Mouse (Mus musculus) heart, adult 2 months (tissue): ENCODE measurements at regions not wholly inside any gene's neighbourhood (a gene's known extent, or its start where the extent isn't known, plus 50 kb on each side); places are given as distances from the start of the nearest gene placed in this dataset.

Experiments used
- DNase-seq, 2 experiments: peaks; one replicate each; pipeline ENCODE4 v3.0.0; 2021
- H3K27ac ChIP-seq: fragments of 200-600 bp; 2 replicates; pipeline ENCODE4 v1.8.1; 2022
- H3K27me3 ChIP-seq: fragments of 200-500 bp; 2 replicates; pipeline ENCODE4 v1.6.1; 2012; ENCODE audit warnings: mild to moderate bottlenecking, low read length, inconsistent platforms, mixed read lengths; ENCODE audit not compliant: control insufficient read depth, insufficient read depth
- H3K36me3 ChIP-seq: fragments of 200-500 bp; 2 replicates; pipeline ENCODE4 v1.6.1; 2012; ENCODE audit warnings: low read length, inconsistent platforms; ENCODE audit not compliant: control insufficient read depth, insufficient read depth
- H3K4me1 ChIP-seq: fragments of 200-500 bp; 2 replicates; pipeline ENCODE4 v1.6.1; 2011; ENCODE audit warnings: low read length; ENCODE audit not compliant: control insufficient read depth, insufficient read depth
- H3K4me3 ChIP-seq: fragments of 200-600 bp; 2 replicates; pipeline ENCODE4 v1.8.1; 2022
- H3K79me2 ChIP-seq: fragments of 200-500 bp; replicated peaks from 2 replicates; pipeline ENCODE4 v1.6.1; 2012; ENCODE audit warnings: mild to moderate bottlenecking, inconsistent platforms, low read length, moderate library complexity, mixed read lengths; ENCODE audit not compliant: control insufficient read depth, insufficient read depth
- H3K9ac ChIP-seq: fragments of 200-500 bp; 2 replicates; pipeline ENCODE4 v1.6.1; 2012; ENCODE audit warnings: low read depth, mild to moderate bottlenecking, control low read depth, inconsistent platforms, low read length, mixed read lengths
- CTCF ChIP-seq: fragments of 200-600 bp; IDR thresholded peaks from 2 replicates; pipeline ENCODE4 v1.8.1; 2022; ENCODE audit warnings: antibody characterized with exemption, mild to moderate bottlenecking, moderate library complexity
- EP300 ChIP-seq: fragments of 200-500 bp; IDR thresholded peaks from 2 replicates; pipeline ENCODE4 v1.6.1; 2011; ENCODE audit warnings: low read depth, low read length, control low read depth; ENCODE audit not compliant: insufficient read depth
- POLR2A ChIP-seq: fragments of 200-500 bp; IDR thresholded peaks from 2 replicates; pipeline ENCODE4 v1.6.1; 2011; ENCODE audit warnings: mild to moderate bottlenecking, low read depth, low read length, control low read depth; ENCODE audit not compliant: insufficient read depth
- WGBS: fragments of 180-500 bp; shearing (Covaris S2); methylation state at CpG from one replicate; pipeline ENCODE4 v1.1.7; 2018; 5-methylcytosine and 5-hydroxymethylcytosine counted together
- intact Hi-C: fragments of 180-260 bp; cut with DNase I; formaldehyde crosslinking; loops from one replicate; pipeline ENCODE4 v1.15.1; 2025

DNA sequence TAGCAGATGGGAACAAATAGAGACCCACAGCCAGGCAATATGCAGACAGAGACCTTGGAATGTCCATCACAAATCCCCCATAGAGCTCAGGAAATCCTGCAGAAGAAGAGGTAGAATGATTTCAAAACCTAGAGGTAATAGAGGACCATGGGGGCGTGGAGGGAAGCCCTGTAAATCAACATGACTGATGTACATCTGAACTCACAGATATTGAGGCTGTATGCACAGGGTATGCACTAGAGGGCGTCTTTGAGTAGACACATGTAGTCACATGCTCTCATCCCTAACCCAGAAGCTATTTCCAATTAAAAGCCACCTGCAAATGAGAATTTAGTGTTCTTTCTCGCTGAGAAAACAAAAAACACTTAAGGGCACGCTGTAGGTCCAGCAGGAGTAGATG is 941.1 kb downstream of the Robo2 start:
- Histone ChIP-seq H3K4me1 (peaks cover 4% of the 10 kb centered on the region), H3K27me3 (no peaks in the 10 kb centered on the region), H3K36me3 (no peaks in the 10 kb centered on the region), H3K79me2 (no peaks in the 10 kb centered on the region), H3K4me3 (no peak overlapping the region), H3K27ac (no peak overlapping the region), H3K9ac (no peak overlapping the region)
- intact Hi-C loops, result no loop called here
- DNase-seq, result no peak
- no peak for TF ChIP-seq POLR2A
- peak; percentile 23 for TF ChIP-seq CTCF
- WGBS, result 73% methylated on average over 4 of the region's 4 CpGs

DNA sequence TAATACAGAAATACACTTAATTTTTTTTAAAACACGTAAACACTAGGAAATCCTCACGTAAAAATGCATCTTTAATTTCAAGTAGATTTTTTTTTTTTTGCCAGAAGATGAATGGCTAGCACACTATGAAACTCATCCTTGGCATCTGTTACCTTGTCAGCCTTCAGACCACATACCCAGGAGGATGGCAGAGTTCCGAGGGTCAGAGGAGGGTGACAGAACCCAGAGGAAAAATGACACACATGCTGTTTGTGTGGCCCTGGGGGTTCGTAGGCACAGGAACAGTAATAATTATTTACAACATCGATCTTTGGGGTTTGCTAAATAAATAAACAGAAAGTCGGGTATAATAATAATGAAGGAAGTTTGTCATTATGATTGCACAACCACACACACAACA is 945.3 kb downstream of the Robo2 start:
- intact Hi-C loops, result no loop called here
- no peaks in the 10 kb centered on the region for H3K36me3 ChIP-seq
- H3K79me2 ChIP-seq, result no peaks in the 10 kb centered on the region
- H3K9ac ChIP-seq, result no peak overlapping the region
- no peaks in the 10 kb centered on the region for H3K27me3 ChIP-seq
- WGBS, result 84% methylated on average over 6 of the region's 6 CpGs
- no peaks in the 10 kb centered on the region for H3K4me1 ChIP-seq
- no peak overlapping the region for H3K27ac ChIP-seq
- no peak for DNase-seq
- no peak for TF ChIP-seq CTCF
- TF ChIP-seq POLR2A, result no peak
- TF ChIP-seq EP300, result no peak
- H3K4me3 ChIP-seq, result no peak overlapping the region

GRCm38 (mm10) chr16:73462516-73462915 is 949.1 kb downstream of the Robo2 start:
- H3K9ac ChIP-seq, result no peak overlapping the region
- no peak for DNase-seq
- WGBS, result 90% methylated on average over 4 of the region's 4 CpGs
- no peak overlapping the region for H3K27ac ChIP-seq
- no peaks in the 10 kb centered on the region for H3K4me1 ChIP-seq
- H3K36me3 ChIP-seq, result no peaks in the 10 kb centered on the region
- intact Hi-C loops, result no loop called here
- no peaks in the 10 kb centered on the region for H3K79me2 ChIP-seq
- TF ChIP-seq EP300 (no peak), POLR2A (no peak), CTCF (no peak)
- no peaks in the 10 kb centered on the region for H3K27me3 ChIP-seq
- H3K4me3 ChIP-seq, result no peak overlapping the region

DNA sequence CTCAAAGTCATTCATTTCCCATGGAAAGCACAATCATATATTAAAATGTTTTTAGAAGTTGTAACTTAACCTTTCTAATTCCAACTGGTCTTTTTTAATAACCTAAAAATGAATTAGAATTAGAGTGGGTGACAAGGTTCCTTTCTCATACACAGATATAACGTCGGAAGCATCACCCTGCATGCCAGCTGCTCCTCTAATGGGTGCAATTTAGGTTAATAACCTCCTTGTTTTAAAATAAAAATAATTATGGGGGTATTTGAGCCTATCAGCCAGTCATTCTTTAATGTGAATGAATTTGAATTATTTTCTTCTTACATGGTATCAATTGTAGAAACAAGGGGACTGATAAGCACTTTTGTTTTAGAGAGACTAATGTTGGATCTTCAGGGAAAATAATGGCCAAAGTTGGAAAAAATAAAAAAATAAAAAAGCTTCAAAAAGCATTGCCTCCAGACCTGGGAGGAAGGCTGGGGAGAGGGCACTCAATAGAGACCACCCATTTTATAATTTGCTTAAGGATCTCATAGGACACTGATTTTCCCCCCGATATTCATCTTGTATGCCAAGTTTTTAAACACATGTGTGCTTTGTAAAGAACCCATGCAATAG is 960.9 kb downstream of the Robo2 start:
- DNase-seq, result no peak
- TF ChIP-seq POLR2A (no peak), CTCF (no peak)
- intact Hi-C loops, result no loop called here
- H3K36me3 ChIP-seq, result no peaks in the 10 kb centered on the region
- no peaks in the 10 kb centered on the region for H3K4me1 ChIP-seq
- H3K9ac ChIP-seq, result no peak overlapping the region
- no peaks in the 10 kb centered on the region for H3K27me3 ChIP-seq
- 90% methylated on average over 3 of the region's 3 CpGs for WGBS
- no peaks in the 10 kb centered on the region for H3K79me2 ChIP-seq
- H3K4me3 ChIP-seq, result no peak overlapping the region
- H3K27ac ChIP-seq, result no peak overlapping the region

- WGBS, result 94% methylated on average over 7 of the region's 7 CpGs
- no peaks in the 10 kb centered on the region for H3K4me1 ChIP-seq
- H3K9ac ChIP-seq, result no peak overlapping the region
- no peak overlapping the region for H3K4me3 ChIP-seq
- DNase-seq, result no peak
- H3K27me3 ChIP-seq, result no peaks in the 10 kb centered on the region
- no peak for TF ChIP-seq POLR2A
- intact Hi-C loops, result no loop called here
- no peak overlapping the region for H3K27ac ChIP-seq
- no peaks in the 10 kb centered on the region for H3K36me3 ChIP-seq
- no peaks in the 10 kb centered on the region for H3K79me2 ChIP-seq
These were observed 961.8 kb downstream of the Robo2 start for GRCm38 (mm10) chr16:73449836-73450235.

- intact Hi-C loops, result no loop called here
- H3K4me1 ChIP-seq, result no peaks in the 10 kb centered on the region
- H3K4me3 ChIP-seq, result no peak overlapping the region
- no peaks in the 10 kb centered on the region for H3K36me3 ChIP-seq
- WGBS, result 82% methylated on average over 3 of the region's 3 CpGs
- no peak for DNase-seq
- no peak overlapping the region for H3K27ac ChIP-seq
- H3K79me2 ChIP-seq, result no peaks in the 10 kb centered on the region
- H3K27me3 ChIP-seq, result no peaks in the 10 kb centered on the region
- no peak overlapping the region for H3K9ac ChIP-seq
- no peak for TF ChIP-seq POLR2A
These were observed 975.9 kb downstream of the Robo2 start for GRCm38 (mm10) chr16:73435726-73436125.

DNA sequence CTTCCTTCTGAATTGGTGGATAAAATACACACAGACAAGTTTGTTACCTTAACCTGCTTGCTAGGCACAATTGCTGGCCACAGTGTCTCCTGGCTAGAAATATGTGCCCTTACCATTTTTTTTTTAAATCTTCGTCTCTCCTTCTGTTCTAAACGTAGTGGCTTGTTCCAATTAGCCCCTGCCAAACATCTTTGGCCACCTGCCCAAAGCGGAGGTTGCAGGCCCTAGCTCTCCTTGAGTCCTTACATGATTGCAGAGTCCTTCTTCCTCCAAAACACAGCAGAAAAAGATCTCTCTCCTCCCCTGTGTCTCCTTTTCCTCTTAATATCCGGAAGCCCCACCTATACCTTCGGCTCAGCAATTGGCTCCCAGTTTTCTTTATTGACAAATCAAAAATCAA is 986.8 kb downstream of the Robo2 start:
- Histone ChIP-seq H3K4me1 (no peaks in the 10 kb centered on the region), H3K27ac (no peak overlapping the region), H3K9ac (no peak overlapping the region), H3K36me3 (no peaks in the 10 kb centered on the region), H3K4me3 (no peak overlapping the region), H3K79me2 (no peaks in the 10 kb centered on the region), H3K27me3 (no peaks in the 10 kb centered on the region)
- 52% methylated on average over 5 of the region's 5 CpGs for WGBS
- intact Hi-C loops, result no loop called here
- no peak for TF ChIP-seq POLR2A
- TF ChIP-seq EP300, result no peak
- no peak for TF ChIP-seq CTCF
- peak in 1 of 2 experiments; percentile 5 for DNase-seq
